Mouse (Mus musculus) forebrain, embryonic 13.5 days (tissue): ENCODE measurements around the gene Hmgcl. TPM values are rescaled to one million over a fixed set of nuclear protein-coding genes. Genes with fewer than 3 reads are reported as not detected.
A peak's percentile ranks its signal among the peaks of the same experiment; 100 is the strongest.

Experiments used
- ATAC-seq: fragments of 200-750 bp; cut with Nextera tagmentation; 2 replicates; pipeline ENCODE4 v1.8.0; 2017
- H3K27ac ChIP-seq: fragments of 300-500 bp; sonication (generic); 2 replicates; pipeline ENCODE4 v1.5.1; 2015; ENCODE audit warnings: inconsistent platforms, mild to moderate bottlenecking, moderate library complexity
- H3K27me3 ChIP-seq: fragments of 300-500 bp; sonication (generic); 2 replicates; pipeline ENCODE4 v1.6.1; 2015; ENCODE audit warnings: mild to moderate bottlenecking, inconsistent platforms
- H3K36me3 ChIP-seq: fragments of 300-500 bp; sonication (generic); 2 replicates; pipeline ENCODE4 v1.6.1; 2015; ENCODE audit warnings: mild to moderate bottlenecking, inconsistent platforms; ENCODE audit not compliant: poor library complexity, severe bottlenecking
- H3K4me1 ChIP-seq: fragments of 300-500 bp; sonication (generic); 2 replicates; pipeline ENCODE4 v1.6.1; 2015; ENCODE audit warnings: inconsistent platforms
- H3K4me2 ChIP-seq: fragments of 300-500 bp; sonication (generic); 2 replicates; pipeline ENCODE4 v1.6.1; 2015; ENCODE audit warnings: inconsistent platforms, mild to moderate bottlenecking, moderate library complexity
- H3K4me3 ChIP-seq: fragments of 300-500 bp; sonication (generic); 2 replicates; pipeline ENCODE4 v1.5.1; 2015; ENCODE audit warnings: mild to moderate bottlenecking, inconsistent platforms
- H3K9ac ChIP-seq: fragments of 300-500 bp; sonication (generic); 2 replicates; pipeline ENCODE4 v1.6.1; 2015; ENCODE audit warnings: mild to moderate bottlenecking, inconsistent platforms
- H3K9me3 ChIP-seq: fragments of 300-500 bp; sonication (generic); replicated peaks from 2 replicates; pipeline ENCODE4 v1.6.1; 2016; ENCODE audit warnings: inconsistent platforms
- WGBS: fragments of 180-500 bp; shearing (Covaris S2); methylation state at CpG from one replicate; pipeline ENCODE4 v1.1.7; 2015; 5-methylcytosine and 5-hydroxymethylcytosine counted together
- polyA plus RNA-seq: library from polyadenylated mRNA; unstranded; fragments of >200 nt; fragmentation: Nextera tagmentation; extraction: Ambion mirVana; gene quantifications from 2 replicates; pipeline ENCODE4 v1.2.1, GENCODE M21; 2015

The Hmgcl gene
- polyA plus RNA-seq, 1 experiment from 2014 or later, result 56.2 TPM

DNA sequence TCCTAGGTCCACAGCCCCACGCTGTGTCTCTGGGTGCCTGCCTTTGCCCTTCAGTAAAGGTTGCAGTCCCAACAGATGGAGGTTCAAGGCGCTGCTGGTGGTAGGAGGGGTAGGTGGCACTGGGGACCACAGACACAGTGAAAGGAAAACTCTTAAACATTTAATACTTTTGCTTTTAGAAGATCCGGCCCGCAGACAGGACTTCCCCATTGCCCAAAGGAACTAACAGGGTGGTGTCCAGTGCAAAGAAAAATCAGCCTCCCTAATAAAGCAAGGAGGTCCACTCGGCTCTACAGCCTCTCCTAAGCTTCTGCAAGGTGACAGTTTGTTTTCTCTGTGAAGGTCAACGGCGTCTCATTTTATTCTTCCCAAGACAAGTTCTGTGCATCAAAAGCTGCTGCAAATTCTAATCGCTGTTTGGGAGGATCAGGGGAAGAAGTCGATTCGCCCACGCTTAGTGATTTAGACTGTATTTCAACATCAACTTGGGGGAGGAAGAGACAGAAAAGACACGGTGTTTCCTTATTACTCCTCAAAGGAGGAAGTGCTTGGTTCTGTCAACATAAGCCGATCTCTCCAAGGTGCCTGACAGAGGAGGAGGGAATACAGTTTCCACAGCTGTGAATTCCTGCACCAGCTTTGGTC, 27.5 kb upstream of the Hmgcl start:
- H3K27ac ChIP-seq, result no peak overlapping the region
- H3K36me3 ChIP-seq, result peaks cover 2% of the 10 kb centered on the region; the same call in 1 of the 2 replicates

GRCm38 (mm10) chr4:135919280-135919639, 27.0 kb upstream of the Hmgcl start:
- H3K27ac ChIP-seq, result no peak overlapping the region
- H3K9me3 ChIP-seq, result no peaks in the 10 kb centered on the region
- H3K27me3 ChIP-seq, result no peaks in the 10 kb centered on the region
- H3K4me3 ChIP-seq, result no peak overlapping the region
- ATAC-seq, result no peak
- H3K36me3 ChIP-seq, result peaks cover 6% of the 10 kb centered on the region
- H3K4me1 ChIP-seq, result peaks cover 17% of the 10 kb centered on the region
- H3K9ac ChIP-seq, result no peak overlapping the region
- no peak overlapping the region for H3K4me2 ChIP-seq
- 95% methylated on average over 3 of the region's 3 CpGs for WGBS

More for the DNA sequence above, 27.5 kb upstream of the Hmgcl start:
- H3K4me3 ChIP-seq, result no peak overlapping the region
- H3K9ac ChIP-seq, result no peak overlapping the region
- no peaks in the 10 kb centered on the region for H3K27me3 ChIP-seq
- H3K9me3 ChIP-seq, result no peaks in the 10 kb centered on the region
- WGBS, result 90% methylated on average over 13 of the region's 13 CpGs
- peaks cover 17% of the 10 kb centered on the region for H3K4me1 ChIP-seq
- H3K4me2 ChIP-seq, result no peak overlapping the region
- ATAC-seq, result no peak

DNA sequence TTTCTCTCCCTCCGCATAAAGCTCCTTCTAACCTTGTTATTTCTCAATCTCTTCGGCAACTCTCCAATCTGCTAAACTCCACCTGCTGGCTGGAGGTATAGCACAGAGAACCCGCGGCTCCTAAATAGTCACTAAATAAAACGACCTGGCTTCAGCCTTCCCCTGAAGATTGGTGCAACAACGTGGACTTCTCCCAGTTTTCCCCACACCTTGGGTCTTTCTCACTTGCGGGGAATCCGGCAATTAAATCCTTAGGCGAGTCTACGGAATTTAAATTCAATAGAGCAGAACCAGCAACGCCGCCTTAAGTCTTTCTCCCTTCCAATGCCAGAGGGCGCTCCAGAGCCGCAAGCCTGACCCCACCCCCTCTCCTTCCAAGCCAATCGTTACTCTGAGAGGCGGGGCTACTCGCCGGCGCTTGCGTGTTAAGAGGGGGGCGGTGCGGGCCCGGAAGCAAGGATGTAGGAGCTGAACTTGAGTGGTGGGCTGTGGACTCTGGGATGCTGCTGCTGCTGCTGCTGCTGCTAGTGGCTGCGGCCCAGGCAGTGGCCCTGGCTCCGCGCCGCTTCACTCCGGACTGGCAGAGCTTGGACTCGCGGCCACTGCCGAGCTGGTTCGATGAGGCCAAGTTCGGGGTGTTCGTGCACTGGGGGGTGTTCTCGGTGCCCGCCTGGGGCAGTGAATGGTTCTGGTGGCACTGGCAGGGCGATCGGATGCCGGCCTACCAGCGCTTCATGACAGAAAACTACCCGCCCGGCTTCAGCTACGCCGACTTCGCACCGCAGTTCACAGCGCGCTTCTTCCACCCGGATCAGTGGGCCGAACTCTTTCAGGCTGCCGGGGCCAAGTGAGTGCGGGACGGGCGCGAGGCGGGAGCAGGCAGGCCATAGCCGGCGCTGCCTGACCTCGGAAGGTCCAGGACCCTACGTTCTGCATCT, 25.7 kb upstream of the Hmgcl start, which contains the start of gene Fuca1:
Fuca1 (plus strand) TSS at position 432 of the 938 bp plus-strand sequence.
- ATAC-seq, result peak; percentile 97
- Histone ChIP-seq H3K9me3 (no peaks in the 10 kb centered on the region), H3K9ac (peak within 1 kb of the TSS; percentile 78), H3K4me2 (peak within 1 kb of the TSS; percentile 88), H3K4me1 (peaks cover 17% of the 10 kb centered on the region), H3K27ac (peak within 1 kb of the TSS; percentile 78), H3K27me3 (no peaks in the 10 kb centered on the region), H3K4me3 (peak within 1 kb of the TSS; percentile 82), H3K36me3 (peaks cover 14% of the 10 kb centered on the region)
- WGBS, result 2% methylated on average over 60 of the region's 60 CpGs

DNA sequence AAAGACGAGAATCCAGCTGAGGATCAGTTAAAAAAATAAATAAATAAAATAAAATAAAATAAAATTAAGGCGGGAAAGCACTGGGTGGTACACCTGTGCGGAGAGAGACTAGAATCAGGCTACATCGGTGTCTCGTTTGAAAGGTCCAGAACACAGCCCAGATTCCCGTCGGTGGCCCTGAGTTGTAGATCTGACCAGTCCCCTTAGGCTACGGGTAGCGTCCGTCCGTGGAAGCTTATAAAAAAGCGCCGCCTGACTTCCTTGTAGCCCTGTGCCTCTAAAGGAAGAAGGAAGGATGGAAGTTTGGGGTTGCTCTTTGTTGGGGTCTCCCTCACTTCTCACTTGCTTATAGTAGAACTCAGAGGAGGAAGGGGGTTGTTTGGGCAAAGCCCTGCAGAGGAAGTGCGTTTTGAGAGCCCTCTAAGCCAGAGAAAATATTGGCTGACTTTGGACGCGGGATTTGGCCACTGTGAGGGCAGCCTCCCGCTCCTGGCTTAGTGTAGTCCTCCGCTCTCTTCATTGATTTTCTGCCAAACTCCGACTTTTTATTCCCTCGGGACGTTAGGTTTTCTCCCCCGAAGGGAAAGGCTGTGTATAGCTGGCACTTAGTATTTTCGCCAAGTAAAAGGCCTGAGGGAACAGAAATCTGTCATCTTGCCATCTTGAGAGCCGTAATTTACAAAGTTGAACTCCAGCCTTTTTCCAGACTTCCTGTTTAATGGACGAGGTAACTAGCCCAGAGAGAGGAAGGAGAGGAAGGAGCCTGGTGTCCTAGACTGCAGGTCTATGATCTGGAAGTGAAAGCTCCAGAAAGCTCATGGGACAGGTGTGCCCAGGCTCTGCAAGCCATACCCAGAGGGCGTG, 24.8 kb upstream of the Hmgcl start:
- 0 out of 2 replicates have a peak, but pooled peaks have one; percentile 5 for ATAC-seq

GRCm38 (mm10) chr4:135922190-135922589, 24.1 kb upstream of the Hmgcl start:
- peaks cover 21% of the 10 kb centered on the region for H3K36me3 ChIP-seq
- H3K4me3 ChIP-seq, result no peak overlapping the region
- H3K27me3 ChIP-seq, result no peaks in the 10 kb centered on the region
- no peak overlapping the region for H3K27ac ChIP-seq
- H3K4me1 ChIP-seq, result peaks cover 17% of the 10 kb centered on the region
- no peak overlapping the region for H3K9ac ChIP-seq
- H3K9me3 ChIP-seq, result no peaks in the 10 kb centered on the region
- 90% methylated on average over 1 of the region's 1 CpGs for WGBS
- ATAC-seq, result no peak
- peak overlapping the region; percentile 88 for H3K4me2 ChIP-seq

More for the DNA sequence above, 24.8 kb upstream of the Hmgcl start:
- H3K4me2 ChIP-seq, result peak overlapping the region; percentile 88
- peaks cover 17% of the 10 kb centered on the region for H3K4me1 ChIP-seq
- H3K4me3 ChIP-seq, result peak overlapping the region; percentile 82
- WGBS, result 7% methylated on average over 26 of the region's 26 CpGs
- H3K27ac ChIP-seq, result no peak overlapping the region
- H3K36me3 ChIP-seq, result peaks cover 21% of the 10 kb centered on the region
- H3K27me3 ChIP-seq, result no peaks in the 10 kb centered on the region
- peak overlapping the region; percentile 78 for H3K9ac ChIP-seq
- H3K9me3 ChIP-seq, result no peaks in the 10 kb centered on the region

- H3K9ac ChIP-seq, result no peak overlapping the region
- H3K27ac ChIP-seq, result no peak overlapping the region
- peaks cover 17% of the 10 kb centered on the region for H3K4me1 ChIP-seq
- peaks cover 21% of the 10 kb centered on the region for H3K36me3 ChIP-seq
- no peaks in the 10 kb centered on the region for H3K9me3 ChIP-seq
- no peaks in the 10 kb centered on the region for H3K27me3 ChIP-seq
- no peak overlapping the region for H3K4me3 ChIP-seq
- WGBS, result 92% methylated on average over 2 of the region's 2 CpGs
- no peak overlapping the region for H3K4me2 ChIP-seq
- no peak for ATAC-seq
Measured at GRCm38 (mm10) chr4:135924418-135924817, 21.8 kb upstream of the Hmgcl start.

GRCm38 (mm10) chr4:135925341-135925740, 20.9 kb upstream of the Hmgcl start:
- no peak for ATAC-seq
- no peak overlapping the region for H3K4me3 ChIP-seq
- WGBS, result 91% methylated on average over 5 of the region's 5 CpGs
- H3K9ac ChIP-seq, result no peak overlapping the region
- no peak overlapping the region for H3K4me2 ChIP-seq
- peaks cover 23% of the 10 kb centered on the region for H3K36me3 ChIP-seq
- no peaks in the 10 kb centered on the region for H3K9me3 ChIP-seq
- no peak overlapping the region for H3K27ac ChIP-seq
- peaks cover 17% of the 10 kb centered on the region for H3K4me1 ChIP-seq
- no peaks in the 10 kb centered on the region for H3K27me3 ChIP-seq

DNA sequence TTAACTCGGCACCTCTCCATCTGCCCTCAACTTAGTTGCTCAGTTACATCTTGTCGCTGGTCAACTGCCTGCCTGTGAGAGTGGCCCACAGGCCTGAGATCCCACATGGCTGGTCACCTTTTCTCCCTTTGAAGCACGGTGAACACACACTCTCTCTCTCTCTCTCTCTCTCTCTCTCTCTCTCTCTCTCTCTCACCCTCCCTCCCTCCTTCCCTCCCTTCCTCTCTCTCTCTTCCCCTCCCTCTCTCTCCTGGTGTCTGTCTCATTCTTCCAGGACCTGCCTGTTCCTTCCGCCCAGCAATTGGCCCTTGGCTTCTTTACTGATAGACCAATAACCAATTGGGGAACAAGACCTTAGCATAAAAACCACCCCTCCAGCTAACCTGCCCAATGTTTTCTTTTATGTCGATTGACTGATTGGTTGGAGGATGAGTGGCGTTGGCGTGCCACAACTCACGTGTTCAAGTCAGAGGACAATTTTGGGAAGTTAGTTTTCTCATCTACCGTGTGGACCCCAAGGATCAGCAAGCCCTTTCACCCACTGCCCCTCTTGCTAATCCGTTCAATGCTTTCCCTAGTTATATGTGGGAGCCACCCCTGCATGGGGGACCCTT, 19.9 kb upstream of the Hmgcl start:
- Histone ChIP-seq H3K4me3 (no peak overlapping the region), H3K4me2 (no peak overlapping the region), H3K4me1 (peaks cover 15% of the 10 kb centered on the region), H3K27ac (no peak overlapping the region), H3K36me3 (peaks cover 31% of the 10 kb centered on the region), H3K9ac (no peak overlapping the region), H3K27me3 (no peaks in the 10 kb centered on the region), H3K9me3 (no peaks in the 10 kb centered on the region)
- no peak for ATAC-seq
- 91% methylated on average over 10 of the region's 10 CpGs for WGBS

- Histone ChIP-seq H3K4me2 (no peak overlapping the region), H3K9me3 (no peaks in the 10 kb centered on the region)
Measured at GRCm38 (mm10) chr4:135926861-135927260, 19.4 kb upstream of the Hmgcl start.

DNA sequence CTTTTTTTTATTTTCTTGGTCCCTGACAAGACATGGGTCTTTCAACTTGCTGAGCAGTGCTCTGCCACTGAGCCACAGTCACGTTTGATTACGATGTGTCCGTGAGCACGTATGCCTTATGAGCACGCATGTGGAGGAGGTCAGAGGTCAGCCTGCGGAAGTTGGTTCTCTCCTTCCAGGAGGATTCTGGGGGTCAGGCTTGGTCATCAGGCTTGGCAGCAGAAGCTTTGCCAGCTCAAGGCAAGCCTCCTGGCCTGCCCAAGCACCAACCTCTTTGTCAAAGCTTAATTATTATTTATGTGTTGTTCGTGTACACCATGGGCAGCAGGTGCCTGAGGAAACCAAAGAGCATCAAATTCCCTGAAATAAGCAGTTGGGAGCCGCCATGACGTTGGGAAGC, 17.9 kb upstream of the Hmgcl start:
- H3K27ac ChIP-seq, result no peak overlapping the region
- WGBS, result 85% methylated on average over 9 of the region's 9 CpGs
- no peaks in the 10 kb centered on the region for H3K4me1 ChIP-seq

More at GRCm38 (mm10) chr4:135926861-135927260, 19.4 kb upstream of the Hmgcl start:
- Histone ChIP-seq H3K27ac (no peak overlapping the region), H3K4me1 (peaks cover 10% of the 10 kb centered on the region), H3K27me3 (no peaks in the 10 kb centered on the region), H3K4me3 (no peak overlapping the region), H3K9ac (no peak overlapping the region), H3K36me3 (peaks cover 32% of the 10 kb centered on the region)
- no peak for ATAC-seq
- WGBS, result 100% methylated on average over 3 of the region's 3 CpGs

DNA sequence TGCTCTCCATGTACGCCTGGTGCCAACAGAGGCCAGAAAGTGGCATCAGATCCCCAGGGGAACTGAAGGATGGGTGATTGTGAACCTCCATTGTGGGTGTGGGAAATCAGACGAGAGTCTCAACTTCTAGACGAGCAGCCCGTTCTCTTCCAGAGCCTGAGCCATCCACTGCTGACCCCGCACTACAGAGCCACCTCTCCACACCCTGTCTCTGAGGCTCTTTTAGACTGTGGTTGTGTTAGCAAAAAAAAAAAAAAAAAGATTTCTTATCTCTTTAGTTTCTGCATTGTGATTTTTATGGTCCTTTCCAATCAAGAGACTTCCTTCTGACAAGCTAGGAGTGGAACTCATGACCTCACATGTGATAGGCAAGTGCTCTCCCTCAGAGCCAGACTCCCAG, 16.8 kb upstream of the Hmgcl start:
- Histone ChIP-seq H3K4me1 (no peaks in the 10 kb centered on the region), H3K9ac (no peak overlapping the region), H3K27ac (no peak overlapping the region), H3K36me3 (peaks cover 40% of the 10 kb centered on the region), H3K4me2 (no peak overlapping the region), H3K4me3 (no peak overlapping the region), H3K9me3 (no peaks in the 10 kb centered on the region), H3K27me3 (no peaks in the 10 kb centered on the region)
- ATAC-seq, result no peak
- 88% methylated on average over 5 of the region's 5 CpGs for WGBS

More for the DNA sequence above, 17.9 kb upstream of the Hmgcl start:
- no peak overlapping the region for H3K4me3 ChIP-seq
- peaks cover 41% of the 10 kb centered on the region for H3K36me3 ChIP-seq
- H3K9me3 ChIP-seq, result no peaks in the 10 kb centered on the region
- H3K9ac ChIP-seq, result no peak overlapping the region
- H3K4me2 ChIP-seq, result no peak overlapping the region
- ATAC-seq, result no peak
- H3K27me3 ChIP-seq, result no peaks in the 10 kb centered on the region
